Mouse (Mus musculus) hindbrain, embryonic 13.5 days (tissue): ENCODE measurements at regions not wholly inside any gene's neighbourhood (a gene's known extent, or its start where the extent isn't known, plus 50 kb on each side); places are given as distances from the start of the nearest gene placed in this dataset.

Source experiments
- ATAC-seq: fragments of 200-750 bp; cut with Nextera tagmentation; 2 replicates; pipeline ENCODE4 v1.8.0; 2017; ENCODE audit warnings: moderate TSS enrichment; ENCODE audit not compliant: low FRiP score
- H3K27ac ChIP-seq: fragments of 300-500 bp; sonication (generic); 2 replicates; pipeline ENCODE4 v1.5.1; 2015; ENCODE audit warnings: inconsistent platforms, mild to moderate bottlenecking, moderate library complexity
- H3K27me3 ChIP-seq: fragments of 300-500 bp; sonication (generic); 2 replicates; pipeline ENCODE4 v1.6.1; 2015; ENCODE audit warnings: mild to moderate bottlenecking, inconsistent platforms
- H3K36me3 ChIP-seq: fragments of 300-500 bp; sonication (generic); 2 replicates; pipeline ENCODE4 v1.6.1; 2015; ENCODE audit warnings: mild to moderate bottlenecking, inconsistent platforms
- H3K4me1 ChIP-seq: fragments of 300-500 bp; sonication (generic); replicated peaks from 2 replicates; pipeline ENCODE4 v1.6.1; 2015; ENCODE audit warnings: inconsistent platforms
- H3K4me2 ChIP-seq: fragments of 300-500 bp; sonication (generic); 2 replicates; pipeline ENCODE4 v1.6.1; 2015; ENCODE audit warnings: inconsistent platforms, mild to moderate bottlenecking, moderate library complexity
- H3K4me3 ChIP-seq: fragments of 300-500 bp; sonication (generic); 2 replicates; pipeline ENCODE4 v1.5.1; 2015; ENCODE audit warnings: mild to moderate bottlenecking, inconsistent platforms
- H3K9ac ChIP-seq: fragments of 300-500 bp; sonication (generic); 2 replicates; pipeline ENCODE4 v1.6.1; 2015; ENCODE audit warnings: mild to moderate bottlenecking, inconsistent platforms
- H3K9me3 ChIP-seq: fragments of 300-500 bp; sonication (generic); 2 replicates; pipeline ENCODE4 v1.6.1; 2016; ENCODE audit warnings: inconsistent platforms
- WGBS: fragments of 180-500 bp; shearing (Covaris S2); methylation state at CpG from one replicate; pipeline ENCODE4 v1.1.7; 2015; 5-methylcytosine and 5-hydroxymethylcytosine counted together

GRCm38 (mm10) chr15:52095629-52096190 lies 1789.0 kb upstream of the Gm7489 start:
- no peaks in the 10 kb centered on the region for H3K4me1 ChIP-seq
- H3K27me3 ChIP-seq, result no peaks in the 10 kb centered on the region
- 81% methylated on average over 6 of the region's 6 CpGs for WGBS
- H3K4me2 ChIP-seq, result no peak overlapping the region
- ATAC-seq, result no peak
- no peaks in the 10 kb centered on the region for H3K9me3 ChIP-seq
- H3K9ac ChIP-seq, result no peak overlapping the region
- no peaks in the 10 kb centered on the region for H3K36me3 ChIP-seq
- H3K4me3 ChIP-seq, result no peak overlapping the region
- no peak overlapping the region for H3K27ac ChIP-seq

GRCm38 (mm10) chr15:52108761-52109160 lies 1775.9 kb upstream of the Gm7489 start:
- WGBS, result 89% methylated on average over 2 of the region's 2 CpGs
- Histone ChIP-seq H3K9ac (no peak overlapping the region), H3K27ac (no peak overlapping the region), H3K27me3 (no peaks in the 10 kb centered on the region), H3K36me3 (no peaks in the 10 kb centered on the region), H3K4me3 (no peak overlapping the region), H3K9me3 (no peaks in the 10 kb centered on the region), H3K4me2 (no peak overlapping the region), H3K4me1 (no peaks in the 10 kb centered on the region)
- ATAC-seq, result no peak

DNA sequence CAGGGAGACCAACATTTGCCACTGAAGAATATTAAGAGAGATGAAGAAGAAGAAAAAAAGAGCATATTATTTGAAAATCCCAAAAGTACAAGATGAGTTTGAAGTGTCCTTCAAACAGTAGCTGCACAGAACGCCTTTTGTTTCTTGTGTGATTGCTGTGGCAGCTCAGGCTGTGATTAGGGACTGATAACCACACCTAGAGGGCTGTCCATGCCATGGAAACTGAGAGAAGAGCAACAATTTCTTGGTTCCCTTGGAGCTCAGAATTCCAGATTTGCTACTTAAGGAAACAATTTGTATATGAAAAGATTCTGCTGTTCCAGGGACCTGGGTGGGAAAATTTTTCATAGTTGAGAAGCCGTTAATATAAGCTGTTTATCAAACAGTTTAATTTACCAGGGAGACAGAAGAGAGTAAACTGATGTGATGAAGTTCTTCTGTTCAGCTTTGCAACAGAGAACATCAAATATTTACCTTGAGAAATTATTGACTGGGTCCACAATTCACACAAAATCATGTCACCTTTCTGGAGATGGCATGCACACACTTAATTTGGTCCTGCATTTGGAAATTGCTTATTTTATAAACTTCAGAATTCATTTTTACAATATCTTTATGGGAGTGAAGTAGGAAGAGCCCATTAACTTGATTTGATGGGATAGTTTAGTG lies 1770.2 kb upstream of the Gm7489 start:
- H3K27ac ChIP-seq, result no peak overlapping the region
- 78% methylated on average over 2 of the region's 2 CpGs for WGBS
- H3K4me3 ChIP-seq, result no peak overlapping the region

GRCm38 (mm10) chr15:52136693-52137092 lies 1748.0 kb upstream of the Gm7489 start:
- WGBS, result 84% methylated on average over 3 of the region's 3 CpGs
- Histone ChIP-seq H3K4me1 (no peaks in the 10 kb centered on the region), H3K27ac (no peak overlapping the region), H3K36me3 (no peaks in the 10 kb centered on the region), H3K4me2 (no peak overlapping the region), H3K9me3 (no peaks in the 10 kb centered on the region), H3K4me3 (no peak overlapping the region), H3K9ac (no peak overlapping the region), H3K27me3 (no peaks in the 10 kb centered on the region)
- no peak for ATAC-seq

More for the DNA sequence above, 1770.2 kb upstream of the Gm7489 start:
- H3K27me3 ChIP-seq, result no peaks in the 10 kb centered on the region
- no peaks in the 10 kb centered on the region for H3K9me3 ChIP-seq
- no peak overlapping the region for H3K9ac ChIP-seq
- H3K4me2 ChIP-seq, result no peak overlapping the region
- H3K36me3 ChIP-seq, result no peaks in the 10 kb centered on the region
- H3K4me1 ChIP-seq, result no peaks in the 10 kb centered on the region
- no peak for ATAC-seq

DNA sequence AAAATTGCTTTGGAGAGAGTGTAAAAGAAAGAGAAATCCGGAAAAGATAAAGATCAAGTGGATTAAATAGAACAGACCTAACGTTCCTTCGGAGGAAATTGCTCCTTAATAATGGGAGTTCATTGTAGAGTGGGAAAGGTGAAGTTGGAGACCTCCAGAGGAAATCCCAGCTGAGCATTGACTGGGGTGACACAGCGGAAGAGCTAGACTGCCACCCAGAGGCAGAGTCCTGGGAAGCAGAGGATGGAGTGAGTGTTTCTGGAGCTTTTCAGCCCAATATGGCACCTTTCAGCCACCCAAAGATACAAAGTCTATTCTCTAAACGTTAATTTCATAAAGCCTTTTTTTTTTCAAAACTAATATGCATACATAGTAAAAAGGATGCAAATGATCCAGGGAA lies 1731.3 kb upstream of the Gm7489 start:
- Histone ChIP-seq H3K9me3 (no peaks in the 10 kb centered on the region), H3K27me3 (no peaks in the 10 kb centered on the region), H3K4me2 (no peak overlapping the region), H3K27ac (no peak overlapping the region), H3K9ac (no peak overlapping the region), H3K4me1 (no peaks in the 10 kb centered on the region), H3K36me3 (no peaks in the 10 kb centered on the region), H3K4me3 (no peak overlapping the region)
- WGBS, result 36% methylated on average over 5 of the region's 5 CpGs
- ATAC-seq, result no peak

DNA sequence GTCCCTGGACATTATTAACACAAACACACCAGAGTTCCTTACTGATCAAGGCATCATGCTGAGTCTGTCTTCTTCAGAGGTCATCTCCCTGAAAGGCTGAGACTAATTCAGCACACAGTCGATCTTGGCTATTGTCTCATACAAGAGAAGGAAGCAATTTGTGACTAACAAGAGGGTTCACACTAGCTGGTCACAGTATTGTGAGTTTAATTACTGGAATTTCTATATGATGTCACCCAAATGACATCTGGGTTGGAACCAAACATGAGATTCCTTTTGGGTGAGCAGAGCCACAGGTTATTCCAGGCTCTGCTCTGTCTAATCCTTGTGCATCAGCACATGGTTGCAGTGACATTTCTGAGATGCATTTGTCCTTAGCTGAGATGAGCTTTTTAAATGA lies 1728.9 kb upstream of the Gm7489 start:
- H3K27me3 ChIP-seq, result no peaks in the 10 kb centered on the region
- H3K36me3 ChIP-seq, result no peaks in the 10 kb centered on the region
- no peak overlapping the region for H3K9ac ChIP-seq
- H3K27ac ChIP-seq, result no peak overlapping the region
- no peak overlapping the region for H3K4me2 ChIP-seq
- 29% methylated on average over 1 of the region's 1 CpGs for WGBS
- peaks cover 7% of the 10 kb centered on the region for H3K4me1 ChIP-seq
- no peak for ATAC-seq
- H3K4me3 ChIP-seq, result no peak overlapping the region
- no peaks in the 10 kb centered on the region for H3K9me3 ChIP-seq

DNA sequence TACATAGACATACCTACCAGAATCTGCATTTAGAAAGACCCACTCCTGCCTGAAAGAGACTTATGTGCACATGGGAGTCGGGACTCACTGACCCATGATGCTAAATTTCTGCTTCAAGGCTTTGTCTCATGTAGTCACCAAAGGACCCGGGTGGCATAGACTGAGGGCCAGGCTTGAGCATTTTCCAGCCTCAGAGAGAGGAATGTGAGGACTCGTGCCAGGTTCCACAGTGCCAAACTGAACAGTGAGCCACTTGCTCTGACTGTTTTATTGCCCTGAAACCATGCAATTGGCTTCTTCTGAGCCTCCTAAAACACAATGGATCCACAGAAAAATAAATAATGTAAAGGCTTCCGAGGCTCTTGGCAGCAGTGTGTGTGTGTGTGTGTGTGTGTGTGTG lies 1727.9 kb upstream of the Gm7489 start:
- Histone ChIP-seq H3K4me2 (no peak overlapping the region), H3K4me1 (peaks cover 16% of the 10 kb centered on the region), H3K27me3 (no peaks in the 10 kb centered on the region), H3K4me3 (no peak overlapping the region), H3K9ac (no peak overlapping the region), H3K9me3 (no peaks in the 10 kb centered on the region), H3K36me3 (no peaks in the 10 kb centered on the region), H3K27ac (no peak overlapping the region)
- ATAC-seq, result no peak
- 55% methylated on average over 4 of the region's 4 CpGs for WGBS

DNA sequence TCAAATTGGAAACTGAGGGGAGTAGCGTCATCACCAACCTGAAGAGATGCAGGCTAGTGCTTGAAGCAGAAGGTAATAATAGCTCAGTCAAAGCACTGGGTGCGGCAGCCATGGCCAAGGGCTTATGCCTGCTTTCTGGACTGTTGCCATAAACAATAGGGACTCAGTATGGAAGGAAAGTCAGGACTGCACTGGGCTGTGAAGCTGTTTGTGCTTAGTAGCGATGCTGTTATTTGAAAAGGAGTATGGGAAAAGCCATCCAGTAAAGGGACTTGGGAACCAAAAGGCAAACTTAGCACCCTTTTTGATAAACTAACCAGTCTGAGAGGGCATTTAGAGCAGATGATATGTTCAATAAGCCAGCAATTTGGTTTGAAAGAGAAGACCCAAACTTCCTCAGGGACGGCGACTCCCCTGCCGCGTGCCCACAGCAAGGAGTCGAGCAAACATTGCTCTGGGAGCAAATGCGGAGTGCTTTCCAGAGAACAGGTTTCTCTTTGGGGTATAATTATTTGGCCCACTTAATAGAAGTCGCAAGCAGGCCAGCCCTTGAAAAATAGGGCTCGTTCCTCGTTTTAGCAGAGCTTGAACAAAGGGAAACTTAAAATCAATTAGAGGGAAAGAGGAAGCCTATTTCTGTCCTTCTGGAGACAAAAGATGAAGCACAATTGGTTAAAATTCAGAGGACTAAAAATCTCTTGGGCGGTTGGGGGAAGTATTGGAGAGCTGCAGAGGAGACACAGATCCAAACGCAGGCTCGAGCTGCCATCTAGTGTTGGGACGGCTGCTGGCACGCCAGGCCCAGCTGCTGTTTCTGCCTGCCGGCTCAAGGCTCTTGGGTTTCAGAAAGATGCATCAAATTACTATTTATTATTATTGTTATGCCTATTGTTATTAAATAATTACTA lies 1724.3 kb upstream of the Gm7489 start:
- peak overlapping the region; percentile 77 for H3K27ac ChIP-seq
- WGBS, result 17% methylated on average over 18 of the region's 18 CpGs
- no peaks in the 10 kb centered on the region for H3K36me3 ChIP-seq
- H3K4me2 ChIP-seq, result peak overlapping the region; percentile 45
- H3K9me3 ChIP-seq, result no peaks in the 10 kb centered on the region
- peak overlapping the region; percentile 46; the same call in 1 of the 2 replicates for H3K9ac ChIP-seq
- H3K27me3 ChIP-seq, result no peaks in the 10 kb centered on the region
- H3K4me1 ChIP-seq, result peaks cover 24% of the 10 kb centered on the region
- peak overlapping the region; percentile 23 for H3K4me3 ChIP-seq
- ATAC-seq, result peak; percentile 88

- no peaks in the 10 kb centered on the region for H3K9me3 ChIP-seq
- no peak overlapping the region for H3K4me2 ChIP-seq
- H3K27me3 ChIP-seq, result no peaks in the 10 kb centered on the region
- no peaks in the 10 kb centered on the region for H3K36me3 ChIP-seq
- no peak overlapping the region for H3K4me3 ChIP-seq
- WGBS, result 12% methylated on average over 3 of the region's 3 CpGs
- peak overlapping the region; percentile 77 for H3K27ac ChIP-seq
- peak; percentile 65 for ATAC-seq
- no peak overlapping the region for H3K9ac ChIP-seq
- H3K4me1 ChIP-seq, result peaks cover 24% of the 10 kb centered on the region
Measured at GRCm38 (mm10) chr15:52161089-52161442, 1723.6 kb upstream of the Gm7489 start.

- Histone ChIP-seq H3K36me3 (no peaks in the 10 kb centered on the region), H3K4me1 (peaks cover 24% of the 10 kb centered on the region), H3K27me3 (no peaks in the 10 kb centered on the region), H3K4me3 (no peak overlapping the region), H3K27ac (peak overlapping the region; percentile 77), H3K9me3 (no peaks in the 10 kb centered on the region), H3K4me2 (peak overlapping the region; percentile 34), H3K9ac (peak overlapping the region; percentile 55)
- ATAC-seq, result peak; percentile 63
- 22% methylated on average over 19 of the region's 19 CpGs for WGBS
Measured at GRCm38 (mm10) chr15:52161568-52162316, 1723.0 kb upstream of the Gm7489 start.

DNA sequence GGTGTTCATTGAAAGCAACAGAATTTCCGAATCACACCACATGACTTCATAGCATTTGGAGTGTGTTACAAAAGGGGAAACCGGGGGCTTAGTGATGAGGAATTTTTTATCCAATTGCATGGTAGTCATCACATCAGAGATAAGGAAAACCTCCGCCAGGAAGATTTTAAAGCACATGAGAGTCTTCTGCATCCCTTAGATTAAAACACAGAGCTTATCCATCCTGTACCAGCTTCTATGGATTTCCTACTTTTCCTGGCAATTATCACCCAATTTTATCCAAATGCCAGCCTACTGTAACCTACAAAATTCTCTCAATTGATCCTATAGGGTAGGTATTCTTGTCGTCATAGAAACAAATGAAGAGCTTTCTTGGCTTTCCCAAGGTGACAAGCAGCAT lies 1718.6 kb upstream of the Gm7489 start:
- no peak overlapping the region for H3K4me3 ChIP-seq
- H3K4me2 ChIP-seq, result no peak overlapping the region
- no peaks in the 10 kb centered on the region for H3K27me3 ChIP-seq
- 89% methylated on average over 4 of the region's 4 CpGs for WGBS
- no peaks in the 10 kb centered on the region for H3K9me3 ChIP-seq
- H3K9ac ChIP-seq, result no peak overlapping the region
- no peak overlapping the region for H3K27ac ChIP-seq
- no peak for ATAC-seq
- no peaks in the 10 kb centered on the region for H3K36me3 ChIP-seq
- H3K4me1 ChIP-seq, result peaks cover 15% of the 10 kb centered on the region
